12 mouse cellular contexts compared by ENCODE assay signal in genomic region chr5:20674523-20674922, GRCm38 (mm10).
DNase-seq lines count a peak whose midpoint lies in the region.
"Had no signal": no experiment of that assay in that cellular context is flagged by ENCODE, and none has a peak within 500 bp of the region (broad histone marks: within the 10 kb centered on the region; RNA-seq: fewer than 3 reads in every experiment).

No protein-coding gene starts in this region.

- intact Hi-C loops in heart, postnatal 25 days (cut with DNase I): no loop called here
- intact Hi-C loops in gastrocnemius, postnatal 14 days (cut with DNase I; ENCODE audit: low total_unique reads): no loop called here

- DNase-seq in heart, adult 9 months (ENCODE audit: low spot score in 2 of 2): peak; percentile 10 to 24
- no peak for DNase-seq in heart, postnatal 25 days (ENCODE audit: low spot score)
- DNase-seq in urinary bladder, postnatal 25 days (ENCODE audit: low spot score): peak; percentile 11
- DNase-seq in urinary bladder, postnatal 10 days (ENCODE audit: low spot score): no peak
- DNase-seq in gastrocnemius, postnatal 14 days: peak; percentile 44
- peak; percentile 17 for DNase-seq in skeletal muscle tissue, adult 2 months (ENCODE audit: low read depth, low spot score)
- no peak for DNase-seq in cerebellum, adult 11 months
- DNase-seq: cerebellum, adult 9-11 months; kidney, adult 11 months; lung, embryonic 14.5 days; midbrain, embryonic 14.5 days; thymus, adult 2 months had no signal

Comparison
In these comparisons a context has a peak if more than half of its experiments do, and no peak if none do; other contexts are left out.
1. DNase-seq: peak in heart, adult 9 months (2 of 2), urinary bladder, postnatal 25 days (single experiment), gastrocnemius, postnatal 14 days (single experiment) and skeletal muscle tissue, adult 2 months (single experiment); none in heart, postnatal 25 days (single experiment), urinary bladder, postnatal 10 days (single experiment) and cerebellum, adult 11 months (single experiment).